Mouse (Mus musculus) erythroblast, embryonic 14.5 days (primary cell): Measurements from ENCODE around the gene Itih4.

ENCODE experiments used
- GATA1 ChIP-seq: IDR thresholded peaks from 2 replicates; pipeline ENCODE4 v1.6.1; 2012; ENCODE audit warnings: low read length, inconsistent platforms, mixed read lengths
- TAL1 ChIP-seq: IDR thresholded peaks from 3 replicates; pipeline ENCODE4 v1.6.1; 2012; ENCODE audit warnings: low read length, inconsistent platforms, mixed read lengths

DNA sequence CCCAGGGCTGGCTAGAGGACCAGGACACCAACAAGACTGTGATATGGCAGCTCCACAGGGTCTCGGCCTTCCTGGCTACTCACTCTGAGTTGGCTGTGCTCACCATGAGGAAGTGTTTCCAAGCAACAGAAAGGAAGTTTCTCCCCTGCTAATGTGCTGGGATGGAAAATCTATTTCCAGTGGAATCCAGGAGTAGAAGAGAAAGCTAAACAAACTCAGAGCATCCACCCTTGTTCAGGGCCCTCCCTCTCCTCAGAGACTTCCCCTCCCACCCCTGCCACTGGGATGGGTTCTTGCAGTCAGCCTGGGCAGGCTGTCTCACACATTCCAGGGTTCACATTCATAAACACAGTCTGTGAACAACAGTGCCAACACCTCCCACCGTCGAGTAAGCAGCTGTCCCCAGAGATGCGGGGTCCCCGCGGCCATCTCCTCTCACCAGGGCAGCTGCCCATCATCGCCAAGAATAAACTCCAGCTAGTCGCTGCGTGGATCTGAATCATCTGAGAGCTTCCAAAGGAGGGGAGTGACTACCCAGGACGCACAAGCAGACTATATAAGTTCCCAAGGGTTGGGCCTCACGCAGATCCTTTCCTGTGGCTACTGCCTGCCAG is 7.2 kb upstream of the Itih4 start, which contains the start of gene Mustn1:
- no peak for TF ChIP-seq GATA1
- no peak for TF ChIP-seq TAL1
